Mouse (Mus musculus) MEL (cell line): ENCODE results near the gene Ints5. TPM values are rescaled to one million over a fixed set of nuclear protein-coding genes. Genes with fewer than 3 reads are reported as not detected.

Experiments
- DNase-seq: peaks from one replicate; pipeline ENCODE4 v3.0.0; 2011; ENCODE audit warnings: low read depth, low spot score
- H3K27ac ChIP-seq: 2 replicates; pipeline ENCODE4 v1.5.1; 2012; ENCODE audit warnings: low read depth, mild to moderate bottlenecking, control low read depth, low read length, moderate library complexity; ENCODE audit not compliant: control insufficient read depth
- H3K27me3 ChIP-seq, 2 experiments: fragments of 150-350 bp in 1 of 2; sonication (generic) in 1 of 2; 2 replicates each; pipeline ENCODE4 v1.6.1; 2012; ENCODE audit warnings: low read length in 2 of 2, mild to moderate bottlenecking in 2 of 2, improper control_type of control experiment in 1 of 2, moderate library complexity in 1 of 2; ENCODE audit not compliant: insufficient read depth in 2 of 2, control insufficient read depth in 1 of 2
- H3K36me3 ChIP-seq, 2 experiments: 2 replicates each; pipeline ENCODE4 v1.6.1; 2012 to 2014; ENCODE audit warnings: low read length in 2 of 2, improper control_type of control experiment in 1 of 2, inconsistent platforms in 1 of 2, mild to moderate bottlenecking in 1 of 2; ENCODE audit not compliant: insufficient read depth in 2 of 2, control insufficient read depth in 1 of 2
- H3K4me1 ChIP-seq, 2 experiments: fragments of 150-350 bp in 1 of 2; sonication (generic) in 1 of 2; 2 replicates each; pipeline ENCODE4 v1.6.1; 2012; ENCODE audit warnings: low read length in 2 of 2, improper control_type of control experiment in 1 of 2, mild to moderate bottlenecking in 1 of 2; ENCODE audit not compliant: insufficient read depth in 2 of 2, control insufficient read depth in 1 of 2
- H3K4me3 ChIP-seq, 2 experiments: fragments of 150-350 bp in 1 of 2; sonication (generic) in 1 of 2; 2 replicates each; pipeline ENCODE4 v1.5.1; 2012; ENCODE audit warnings: low read depth in 2 of 2, low read length in 2 of 2, mild to moderate bottlenecking in 2 of 2, moderate library complexity in 2 of 2, control low read depth in 1 of 2, improper control_type of control experiment in 1 of 2; ENCODE audit not compliant: control insufficient read depth in 1 of 2, insufficient read depth in 1 of 2
- H3K79me2 ChIP-seq: 2 replicates; pipeline ENCODE4 v1.6.1; 2012; ENCODE audit warnings: mild to moderate bottlenecking, low read length, moderate library complexity; ENCODE audit not compliant: control insufficient read depth, poor library complexity, insufficient read depth
- H3K9ac ChIP-seq: 2 replicates; pipeline ENCODE4 v1.6.1; 2012; ENCODE audit warnings: low read depth, mild to moderate bottlenecking, control low read depth, low read length, moderate library complexity; ENCODE audit not compliant: control insufficient read depth, poor library complexity, severe bottlenecking
- H3K9me3 ChIP-seq: fragments of 150-350 bp; sonication (generic); replicated peaks from 2 replicates; pipeline ENCODE4 v1.6.1; 2012; ENCODE audit warnings: mild to moderate bottlenecking, low read length, improper control_type of control experiment, moderate library complexity; ENCODE audit not compliant: insufficient read depth
- BHLHE40 ChIP-seq: IDR thresholded peaks from 2 replicates; pipeline ENCODE4 v1.6.1; 2012; ENCODE audit warnings: low read depth, mild to moderate bottlenecking, inconsistent platforms, low read length, improper control_type of control experiment, borderline replicate concordance
- CHD1 ChIP-seq: IDR thresholded peaks from 2 replicates; pipeline ENCODE4 v1.6.1; 2012; ENCODE audit warnings: low read depth, mild to moderate bottlenecking, inconsistent platforms, low read length, improper control_type of control experiment
- CHD2 ChIP-seq: IDR thresholded peaks from 2 replicates; pipeline ENCODE4 v1.6.1; 2011; ENCODE audit warnings: low read length, improper control_type of control experiment
- CTCF ChIP-seq, 3 experiments: IDR thresholded peaks in 2 of 3; conservative IDR thresholded peaks in 1 of 3; 2 replicates each; pipeline ENCODE4 v1.5.1; 2011 to 2012; ENCODE audit warnings: low read length in 3 of 3, low read depth in 2 of 3, mild to moderate bottlenecking in 2 of 3, improper control_type of control experiment in 1 of 3, inconsistent platforms in 1 of 3, mixed read lengths in 1 of 3, moderate library complexity in 1 of 3; ENCODE audit not compliant: control insufficient read depth in 1 of 3, insufficient read depth in 1 of 3, poor library complexity in 1 of 3, severe bottlenecking in 1 of 3
- E2F4 ChIP-seq: IDR thresholded peaks from 2 replicates; pipeline ENCODE4 v1.6.1; 2011; ENCODE audit warnings: low read depth, low read length, improper control_type of control experiment, borderline replicate concordance
- ELF1 ChIP-seq: IDR thresholded peaks from 2 replicates; pipeline ENCODE4 v1.6.1; 2014; ENCODE audit warnings: low read depth, mild to moderate bottlenecking, inconsistent platforms, low read length, improper control_type of control experiment, moderate library complexity
- GABPA ChIP-seq: IDR thresholded peaks from 2 replicates; pipeline ENCODE4 v1.6.1; 2012; ENCODE audit warnings: low read depth, mild to moderate bottlenecking, inconsistent platforms, low read length, improper control_type of control experiment, moderate library complexity
- KAT2A ChIP-seq: conservative IDR thresholded peaks from 2 replicates; pipeline ENCODE4 v1.6.1; 2012; ENCODE audit warnings: low read depth, low read length, improper control_type of control experiment, inconsistent platforms
- MAFK ChIP-seq: IDR thresholded peaks from 2 replicates; pipeline ENCODE4 v1.6.1; 2011; ENCODE audit warnings: low read depth, mild to moderate bottlenecking, low read length, improper control_type of control experiment, borderline replicate concordance
- MAX ChIP-seq: IDR thresholded peaks from 2 replicates; pipeline ENCODE4 v1.6.1; 2011; ENCODE audit warnings: low read length, improper control_type of control experiment
- MAZ ChIP-seq: IDR thresholded peaks from 2 replicates; pipeline ENCODE4 v1.6.1; 2012; ENCODE audit warnings: low read depth, mild to moderate bottlenecking, inconsistent platforms, low read length, improper control_type of control experiment
- MXI1 ChIP-seq: IDR thresholded peaks from 2 replicates; pipeline ENCODE4 v1.6.1; 2011; ENCODE audit warnings: mild to moderate bottlenecking, low read depth, low read length, improper control_type of control experiment
- MYC ChIP-seq: IDR thresholded peaks from 2 replicates; pipeline ENCODE4 v1.6.1; 2011; ENCODE audit warnings: low read depth, mild to moderate bottlenecking, low read length, improper control_type of control experiment, moderate library complexity
- NRF1 ChIP-seq: IDR thresholded peaks from 2 replicates; pipeline ENCODE4 v1.6.1; 2014; ENCODE audit warnings: low read depth, mild to moderate bottlenecking, inconsistent platforms, low read length, improper control_type of control experiment, moderate library complexity; ENCODE audit not compliant: poor library complexity, insufficient read depth, severe bottlenecking
- POLR2A ChIP-seq, 2 experiments: IDR thresholded peaks; 2 replicates each; pipeline ENCODE4 v1.6.1; 2011 to 2012; ENCODE audit warnings: low read length in 2 of 2, mild to moderate bottlenecking in 2 of 2, control low read depth in 1 of 2, improper control_type of control experiment in 1 of 2, low read depth in 1 of 2, moderate library complexity in 1 of 2; ENCODE audit not compliant: control insufficient read depth in 1 of 2, insufficient read depth in 1 of 2, poor library complexity in 1 of 2
- RAD21 ChIP-seq: IDR thresholded peaks from 2 replicates; pipeline ENCODE4 v1.6.1; 2011; ENCODE audit warnings: mild to moderate bottlenecking, low read depth, low read length, improper control_type of control experiment
- RCOR1 ChIP-seq: IDR thresholded peaks from 2 replicates; pipeline ENCODE4 v1.6.1; 2012; ENCODE audit warnings: low read depth, mild to moderate bottlenecking, inconsistent platforms, low read length, improper control_type of control experiment
- SIN3A ChIP-seq: IDR thresholded peaks from 2 replicates; pipeline ENCODE4 v1.6.1; 2012; ENCODE audit warnings: low read length, improper control_type of control experiment, inconsistent platforms
- TCF12 ChIP-seq: IDR thresholded peaks from 2 replicates; pipeline ENCODE4 v1.6.1; 2014; ENCODE audit warnings: low read depth, mild to moderate bottlenecking, inconsistent platforms, low read length, improper control_type of control experiment, moderate library complexity
- ZC3H11A ChIP-seq: IDR thresholded peaks from 2 replicates; pipeline ENCODE4 v1.6.1; 2012; ENCODE audit warnings: low read depth, mild to moderate bottlenecking, inconsistent platforms, low read length, improper control_type of control experiment
- ZKSCAN1 ChIP-seq: IDR thresholded peaks from 2 replicates; pipeline ENCODE4 v1.6.1; 2012; ENCODE audit warnings: low read depth, mild to moderate bottlenecking, inconsistent platforms, low read length, improper control_type of control experiment, moderate library complexity
- ZMIZ1 ChIP-seq: IDR thresholded peaks from 2 replicates; pipeline ENCODE4 v1.6.1; 2012; ENCODE audit warnings: low read depth, mild to moderate bottlenecking, inconsistent platforms, low read length, improper control_type of control experiment, moderate library complexity
- ZNF384 ChIP-seq: IDR thresholded peaks from 2 replicates; pipeline ENCODE4 v1.6.1; 2012; ENCODE audit warnings: low read depth, mild to moderate bottlenecking, inconsistent platforms, low read length, improper control_type of control experiment
- polyA plus RNA-seq, 2 experiments: library from polyadenylated mRNA; stranded (reverse) in 1 of 2; unstranded in 1 of 2; fragments of >175 nt in 1 of 2; fragments of >200 nt in 1 of 2; gene quantifications; 2 replicates each; pipeline versions ENCODE4 v1.2.1 to v1.2.4; 2012; ENCODE audit warnings: low replicate concordance in 2 of 2, low read depth in 1 of 2; ENCODE audit not compliant: insufficient read length in 2 of 2, insufficient read depth in 1 of 2, missing spikeins in 1 of 2
- total RNA-seq: library from RNA; depleted of rRNA; stranded (reverse); fragments of 300-350 nt; gene quantifications from 2 replicates; pipeline ENCODE4 v1.2.3, GENCODE M21; 2012

The Ints5 gene
- total and polyA plus RNA-seq, 3 experiments: 43.9 to 51.5 TPM; not detected in 1

- Histone ChIP-seq H3K9me3 (no peaks in the 10 kb centered on the region), H3K4me3 (peak overlapping the region; percentile 85 to 99), H3K9ac (peak overlapping the region; percentile 92)
- TF ChIP-seq SIN3A (peak; percentile 58), ZC3H11A (no peak), E2F4 (no peak), MXI1 (0 out of 2 replicates have a peak, but pooled peaks have one; percentile 6), NRF1 (0 out of 2 replicates have a peak, but pooled peaks have one; percentile 1), POLR2A (IDR thresholded peaks at IDR 0.05; ENCODE audit: control insufficient read depth in 1 of 2, insufficient read depth in 1 of 2, low read depth in 1 of 2, low read length in 2 of 2, poor library complexity in 1 of 2) (peak in 1 of 2 experiments; percentile 29; a peak in 2 of 4 replicates), MAZ (peak; percentile 14; the same call in 1 of the 2 replicates), CHD2 (no peak), TCF12 (0 out of 2 replicates have a peak, but pooled peaks have one; percentile 5), MYC (0 out of 2 replicates have a peak, but pooled peaks have one; percentile 37)
- TF ChIP-seq, all 39 proteins: peak for 7
- peaks cover 36% of the 10 kb centered on the region for H3K79me2 ChIP-seq
- peaks cover 8 to 41% of the 10 kb centered on the region in 2 experiments for H3K36me3 ChIP-seq
- peak overlapping the region; percentile 92 for H3K27ac ChIP-seq
- H3K4me1 ChIP-seq: peaks cover 11 to 36% of the 10 kb centered on the region in 2 experiments
- H3K27me3 ChIP-seq: no peaks in the 10 kb centered on the region
- peak; percentile 70 for DNase-seq
Measured at GRCm38 (mm10) chr19:8942276-8942964, 49.6 kb downstream of the Ints5 start.

- Histone ChIP-seq H3K9me3 (no peaks in the 10 kb centered on the region), H3K4me1 (peaks cover 11 to 36% of the 10 kb centered on the region in 2 experiments)
- peak; percentile 53; the same call in 1 of the 2 replicates for TF ChIP-seq ZNF384
- no peak for TF ChIP-seq RAD21
- TF ChIP-seq, all 39 proteins: peak for 1
- peaks cover 14 to 45% of the 10 kb centered on the region in 2 experiments for H3K36me3 ChIP-seq
- no peaks in the 10 kb centered on the region for H3K27me3 ChIP-seq
- H3K79me2 ChIP-seq: peaks cover 38% of the 10 kb centered on the region
- H3K9ac ChIP-seq: peak overlapping the region; percentile 92
- DNase-seq: peak; percentile 43
- peak overlapping the region; percentile 92 for H3K27ac ChIP-seq
- peak overlapping the region; percentile 85 to 99 for H3K4me3 ChIP-seq
Measured at GRCm38 (mm10) chr19:8943047-8943446, 50.2 kb downstream of the Ints5 start.

- H3K27me3 ChIP-seq: no peaks in the 10 kb centered on the region
- peak overlapping the region; percentile 92 for H3K27ac ChIP-seq
- no peaks in the 10 kb centered on the region for H3K9me3 ChIP-seq
- DNase-seq: peak; percentile 91
- peaks cover 11 to 37% of the 10 kb centered on the region in 2 experiments for H3K4me1 ChIP-seq
- H3K79me2 ChIP-seq: peaks cover 38% of the 10 kb centered on the region
- peak overlapping the region; percentile 15 to 85; a peak in 3 of 4 replicates for H3K4me3 ChIP-seq
- peaks cover 16 to 48% of the 10 kb centered on the region in 2 experiments for H3K36me3 ChIP-seq
- peak overlapping the region; percentile 92 for H3K9ac ChIP-seq
- TF ChIP-seq GABPA: no peak
- peak; percentile 37; the same call in 1 of the 2 replicates for TF ChIP-seq ELF1
- TF ChIP-seq ZMIZ1: 0 out of 2 replicates have a peak, but pooled peaks have one; percentile 42
- TF ChIP-seq CHD1: no peak
- peak; percentile 93 for TF ChIP-seq MAZ
- TF ChIP-seq KAT2A: no peak; the same call in 1 of the 2 replicates
- TF ChIP-seq E2F4: no peak
- TF ChIP-seq ZNF384: no peak
- no peak for TF ChIP-seq MAFK
- peak; percentile 63 for TF ChIP-seq RCOR1
- TF ChIP-seq BHLHE40: peak; percentile 73; the same call in 1 of the 2 replicates
- no peak for TF ChIP-seq RAD21
- 0 out of 2 replicates have a peak, but pooled peaks have one; percentile 4 for TF ChIP-seq ZC3H11A
- TF ChIP-seq MAX: peak; percentile 53; the same call in 1 of the 2 replicates
- TF ChIP-seq ZKSCAN1: no peak
- TF ChIP-seq SIN3A: peak; percentile 92
- no peak for TF ChIP-seq CTCF (IDR thresholded peaks at IDR 0.05 in 2 of 3, conservative IDR thresholded peaks at IDR 0.05 in 1 of 3; ENCODE audit: control insufficient read depth in 1 of 3, insufficient read depth in 1 of 3, low read depth in 2 of 3, low read length in 3 of 3, poor library complexity in 1 of 3, severe bottlenecking in 1 of 3)
Measured at GRCm38 (mm10) chr19:8944062-8944461, 51.3 kb downstream of the Ints5 start.
